Mouse (Mus musculus) CD8-positive naive resting alpha-beta T cell, adult 57 days (primary cell): Measurements from ENCODE around the gene Cd48. TPM values are rescaled to one million over a fixed set of nuclear protein-coding genes. Genes with fewer than 3 reads are reported as not detected.

Experiments
- total RNA-seq: library from RNA; stranded (reverse); gene quantifications from one replicate; pipeline ENCODE4 v1.2.4, GENCODE M21; 2023

Cd48 gene
- total RNA-seq = 131 TPM

GRCm38 (mm10) chr1:171681531-171682299, at the start of gene Cd48:
Gene Cd48 (plus strand): TSS chr1:171682009.

GRCm38 (mm10) chr1:171652734-171653133, 29.1 kb upstream of the Cd48 start, which contains the start of gene Slamf7:
Gene Slamf7 (minus strand): TSS chr1:171653035.

Other genes with a start within 250 kb of the Cd48 start
- gene F11r, start 244.5 kb upstream of the Cd48 start, total RNA-seq = 0.46 TPM
- 4.2 TPM for gene Alyref2, start 178.5 kb upstream of the Cd48 start, total RNA-seq
- gene Itln1, start 146.7 kb upstream of the Cd48 start, total RNA-seq = not detected
- gene Cd244a, start 122.8 kb upstream of the Cd48 start, total RNA-seq = 3.2 TPM
- gene Ly9, start 74.6 kb upstream of the Cd48 start, total RNA-seq = 107 TPM
- 6.6 TPM for gene Slamf7, start 29.0 kb upstream of the Cd48 start, total RNA-seq
- 25.3 TPM for gene Slamf1, start 85.1 kb downstream of the Cd48 start, total RNA-seq
- gene Cd84, start 157.7 kb downstream of the Cd48 start, total RNA-seq = 113 TPM
- gene Gm10521, start 213.7 kb downstream of the Cd48 start, total RNA-seq = 14.8 TPM
- 202 TPM for gene Slamf6, start 235.5 kb downstream of the Cd48 start, total RNA-seq